Mouse (Mus musculus) erythroblast, embryonic 14.5 days (primary cell): ENCODE results near the gene Fcrla.

Experiments used
- GATA1 ChIP-seq: IDR thresholded peaks from 2 replicates; pipeline ENCODE4 v1.6.1; 2012; ENCODE audit warnings: low read length, inconsistent platforms, mixed read lengths
- TAL1 ChIP-seq: IDR thresholded peaks from 3 replicates; pipeline ENCODE4 v1.6.1; 2012; ENCODE audit warnings: low read length, inconsistent platforms, mixed read lengths

GRCm38 (mm10) chr1:170962301-170962700 lies 34.9 kb upstream of the Fcrla start:
- TF ChIP-seq GATA1, result no peak
- no peak for TF ChIP-seq TAL1
